Mouse (Mus musculus): Measurements from ENCODE around the gene Gm43552. TPM values are rescaled to one million over a fixed set of nuclear protein-coding genes. Genes with fewer than 3 reads are reported as not detected.

The Gm43552 gene
- polyA plus RNA-seq, 1 experiment: not detected

DNA sequence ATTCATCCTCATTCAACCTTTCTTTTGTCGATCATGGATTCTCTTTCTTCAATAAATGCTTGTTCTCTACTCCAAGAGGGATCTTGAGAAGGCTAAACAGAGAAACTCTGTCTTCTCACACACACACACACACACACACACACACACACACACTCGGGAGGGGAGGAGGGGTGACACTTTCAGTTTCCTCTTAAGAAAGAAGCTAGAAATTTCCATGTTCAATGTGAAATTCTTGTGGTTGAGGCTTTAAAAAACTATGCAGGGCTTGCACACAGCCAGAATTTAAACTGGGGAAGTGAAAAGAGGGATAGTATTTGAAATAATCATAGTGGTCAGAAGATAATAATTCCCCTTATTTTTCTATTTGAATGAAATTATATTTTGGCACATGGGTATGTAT lies 16.8 kb downstream of the Gm43552 start:
- Histone ChIP-seq H3K9me3 (replicated peaks; ENCODE audit: control insufficient read depth, insufficient read depth, low read length, poor library complexity, severe bottlenecking) (no peaks in the 10 kb centered on the region), H3K4me3 (ENCODE audit: low read depth, low read length) (no peak overlapping the region), H3K4me1 (ENCODE audit: control insufficient read depth, insufficient read depth, low read length) (no peaks in the 10 kb centered on the region), H3K9ac (ENCODE audit: low read depth, poor library complexity, severe bottlenecking) (no peak overlapping the region), H3K27me3 (ENCODE audit: control insufficient read depth, insufficient read depth, low read length, poor library complexity, severe bottlenecking) (no peaks in the 10 kb centered on the region), H3K27ac (ENCODE audit: insufficient read depth, low read length) (no peak overlapping the region), H3K36me3 (ENCODE audit: control insufficient read depth, insufficient read depth, low read length, poor library complexity, severe bottlenecking) (no peaks in the 10 kb centered on the region)
- TF ChIP-seq CTCF (IDR thresholded peaks at IDR 0.05; ENCODE audit: low read depth, low read length) (no peak), POLR2A (IDR thresholded peaks at IDR 0.05; ENCODE audit: insufficient read depth, low read length) (no peak), EP300 (IDR thresholded peaks at IDR 0.05; ENCODE audit: insufficient read depth, low read depth, low read length) (no peak)

DNA sequence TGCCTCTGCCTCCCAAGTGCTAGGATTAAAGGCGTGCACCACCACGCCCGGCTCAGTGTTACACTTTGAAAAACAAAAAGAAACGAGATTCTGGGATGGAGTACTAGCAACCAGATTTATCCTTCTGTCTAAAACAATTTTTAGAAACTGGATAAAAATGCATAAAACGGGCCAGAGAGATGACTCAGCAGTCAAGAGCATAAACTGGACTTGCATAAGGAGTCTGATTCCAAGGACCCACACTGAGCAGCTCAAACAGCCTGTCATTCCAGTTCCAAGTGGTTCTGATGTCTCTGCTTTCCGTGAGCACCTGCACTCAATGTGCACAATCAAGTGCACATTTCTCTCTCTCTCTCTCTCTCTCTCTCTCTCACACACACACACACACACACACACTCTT lies 22.9 kb downstream of the Gm43552 start:
- H3K27ac ChIP-seq (ENCODE audit: insufficient read depth, low read length): no peak overlapping the region
- no peak overlapping the region for H3K9ac ChIP-seq (ENCODE audit: low read depth, poor library complexity, severe bottlenecking)
- H3K36me3 ChIP-seq (ENCODE audit: control insufficient read depth, insufficient read depth, low read length, poor library complexity, severe bottlenecking): no peaks in the 10 kb centered on the region
- H3K4me3 ChIP-seq (ENCODE audit: low read depth, low read length): no peak overlapping the region
- no peaks in the 10 kb centered on the region for H3K4me1 ChIP-seq (ENCODE audit: control insufficient read depth, insufficient read depth, low read length)
- no peaks in the 10 kb centered on the region for H3K27me3 ChIP-seq (ENCODE audit: control insufficient read depth, insufficient read depth, low read length, poor library complexity, severe bottlenecking)
- no peak for TF ChIP-seq CTCF (IDR thresholded peaks at IDR 0.05; ENCODE audit: low read depth, low read length)
- H3K9me3 ChIP-seq (replicated peaks; ENCODE audit: control insufficient read depth, insufficient read depth, low read length, poor library complexity, severe bottlenecking): no peaks in the 10 kb centered on the region

DNA sequence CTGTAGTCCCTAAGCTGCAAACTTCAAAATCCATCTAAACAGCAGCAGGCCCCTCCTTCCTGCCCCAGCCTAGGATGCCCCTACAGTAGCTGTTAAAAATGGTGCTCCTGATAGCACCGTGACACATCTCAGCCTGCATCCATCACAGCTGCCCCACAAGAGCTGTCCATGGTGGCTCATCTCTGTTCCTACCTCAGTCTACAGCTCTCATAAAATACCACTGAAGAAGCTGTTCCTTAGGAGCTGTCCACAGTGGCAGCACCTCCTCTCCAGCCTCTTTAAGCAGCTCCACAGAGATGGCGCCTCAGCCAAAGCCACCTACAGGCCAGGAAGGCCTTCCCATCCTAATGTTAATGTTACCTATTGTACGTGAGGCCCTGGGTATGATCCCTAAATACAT lies 25.7 kb downstream of the Gm43552 start:
- H3K4me3 ChIP-seq (ENCODE audit: low read depth, low read length): no peak overlapping the region
- H3K4me1 ChIP-seq (ENCODE audit: control insufficient read depth, insufficient read depth, low read length): no peaks in the 10 kb centered on the region
- no peaks in the 10 kb centered on the region for H3K9me3 ChIP-seq (replicated peaks; ENCODE audit: control insufficient read depth, insufficient read depth, low read length, poor library complexity, severe bottlenecking)
- H3K27ac ChIP-seq (ENCODE audit: insufficient read depth, low read length): no peak overlapping the region
- H3K36me3 ChIP-seq (ENCODE audit: control insufficient read depth, insufficient read depth, low read length, poor library complexity, severe bottlenecking): no peaks in the 10 kb centered on the region
- TF ChIP-seq EP300 (IDR thresholded peaks at IDR 0.05; ENCODE audit: insufficient read depth, low read depth, low read length) (no peak), POLR2A (IDR thresholded peaks at IDR 0.05; ENCODE audit: insufficient read depth, low read length) (no peak), CTCF (IDR thresholded peaks at IDR 0.05; ENCODE audit: low read depth, low read length) (peak; percentile 14)
- no peak overlapping the region for H3K9ac ChIP-seq (ENCODE audit: low read depth, poor library complexity, severe bottlenecking)
- no peaks in the 10 kb centered on the region for H3K27me3 ChIP-seq (ENCODE audit: control insufficient read depth, insufficient read depth, low read length, poor library complexity, severe bottlenecking)

DNA sequence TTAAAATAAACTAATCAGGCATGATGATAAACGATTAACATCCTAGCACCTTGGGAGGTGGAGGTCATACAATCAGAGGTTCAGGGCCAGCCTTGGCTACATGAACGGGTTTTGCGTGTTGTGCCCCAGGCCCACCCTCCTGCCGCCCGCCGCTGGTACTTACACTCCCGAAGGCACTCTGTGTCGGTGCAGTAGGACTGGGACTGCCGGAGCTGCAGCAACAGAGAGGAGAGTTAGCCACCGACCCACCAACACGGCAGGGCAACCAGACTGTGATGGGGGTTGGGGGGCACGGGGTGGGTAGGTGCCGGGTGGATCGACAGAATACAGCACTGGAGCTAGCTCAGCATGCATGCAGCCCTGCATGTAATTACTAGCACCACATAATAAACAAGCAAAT lies 32.3 kb downstream of the Gm43552 start:
- Histone ChIP-seq H3K27ac (ENCODE audit: insufficient read depth, low read length) (no peak overlapping the region), H3K4me3 (ENCODE audit: low read depth, low read length) (no peak overlapping the region), H3K27me3 (ENCODE audit: control insufficient read depth, insufficient read depth, low read length, poor library complexity, severe bottlenecking) (no peaks in the 10 kb centered on the region), H3K4me1 (ENCODE audit: control insufficient read depth, insufficient read depth, low read length) (no peaks in the 10 kb centered on the region), H3K9ac (ENCODE audit: low read depth, poor library complexity, severe bottlenecking) (no peak overlapping the region), H3K36me3 (ENCODE audit: control insufficient read depth, insufficient read depth, low read length, poor library complexity, severe bottlenecking) (no peaks in the 10 kb centered on the region; the same call in 1 of the 2 replicates), H3K9me3 (replicated peaks; ENCODE audit: control insufficient read depth, insufficient read depth, low read length, poor library complexity, severe bottlenecking) (no peaks in the 10 kb centered on the region)
- TF ChIP-seq EP300 (IDR thresholded peaks at IDR 0.05; ENCODE audit: insufficient read depth, low read depth, low read length) (no peak), CTCF (IDR thresholded peaks at IDR 0.05; ENCODE audit: low read depth, low read length) (no peak), POLR2A (IDR thresholded peaks at IDR 0.05; ENCODE audit: insufficient read depth, low read length) (no peak)

DNA sequence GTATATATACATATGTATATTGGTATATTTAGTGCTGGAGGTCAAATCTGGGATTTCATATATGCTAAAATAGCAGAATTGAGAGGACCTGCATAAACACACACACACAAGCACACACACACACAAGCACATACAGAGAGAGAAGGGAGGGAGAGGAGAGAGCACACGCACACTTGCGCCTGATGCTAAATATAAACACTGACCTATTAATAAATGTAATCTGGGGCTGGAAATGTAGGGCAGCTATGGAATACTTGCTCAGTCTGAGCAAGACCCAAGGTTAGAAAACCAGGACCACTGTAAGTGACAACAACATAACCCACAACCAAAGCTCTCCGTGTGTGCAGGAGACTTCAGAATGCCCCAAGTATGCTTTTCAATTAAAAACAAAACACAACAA lies 33.2 kb downstream of the Gm43552 start:
- H3K4me1 ChIP-seq (ENCODE audit: control insufficient read depth, insufficient read depth, low read length): no peaks in the 10 kb centered on the region
- H3K27me3 ChIP-seq (ENCODE audit: control insufficient read depth, insufficient read depth, low read length, poor library complexity, severe bottlenecking): no peaks in the 10 kb centered on the region
- H3K9me3 ChIP-seq (replicated peaks; ENCODE audit: control insufficient read depth, insufficient read depth, low read length, poor library complexity, severe bottlenecking): no peaks in the 10 kb centered on the region
- no peaks in the 10 kb centered on the region; the same call in 1 of the 2 replicates for H3K36me3 ChIP-seq (ENCODE audit: control insufficient read depth, insufficient read depth, low read length, poor library complexity, severe bottlenecking)
- no peak overlapping the region for H3K27ac ChIP-seq (ENCODE audit: insufficient read depth, low read length)
- TF ChIP-seq CTCF (IDR thresholded peaks at IDR 0.05; ENCODE audit: low read depth, low read length): no peak
- TF ChIP-seq EP300 (IDR thresholded peaks at IDR 0.05; ENCODE audit: insufficient read depth, low read depth, low read length): no peak
- TF ChIP-seq POLR2A (IDR thresholded peaks at IDR 0.05; ENCODE audit: insufficient read depth, low read length): no peak
- no peak overlapping the region for H3K4me3 ChIP-seq (ENCODE audit: low read depth, low read length)
- no peak overlapping the region for H3K9ac ChIP-seq (ENCODE audit: low read depth, poor library complexity, severe bottlenecking)

DNA sequence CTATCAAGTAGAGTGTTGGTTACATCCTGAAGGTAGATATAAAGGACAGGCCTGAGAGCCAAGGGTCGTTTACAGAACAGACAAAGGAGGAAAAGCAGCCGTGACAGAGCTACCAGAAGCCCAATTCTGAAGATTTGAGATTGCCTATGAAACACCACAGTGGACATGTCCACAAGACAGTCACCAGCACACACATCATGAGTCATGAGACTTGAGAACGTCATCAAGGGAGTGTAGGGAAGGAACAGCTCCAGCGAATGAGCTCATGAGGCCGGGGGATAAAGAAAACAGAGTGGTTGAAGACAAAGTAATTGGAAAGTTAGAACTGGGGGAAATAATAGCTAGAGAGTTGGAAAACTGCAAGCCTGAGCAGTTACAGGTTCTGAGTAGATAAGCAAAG lies 34.8 kb downstream of the Gm43552 start:
- H3K36me3 ChIP-seq (ENCODE audit: control insufficient read depth, insufficient read depth, low read length, poor library complexity, severe bottlenecking): no peaks in the 10 kb centered on the region; the same call in 1 of the 2 replicates
- no peaks in the 10 kb centered on the region for H3K27me3 ChIP-seq (ENCODE audit: control insufficient read depth, insufficient read depth, low read length, poor library complexity, severe bottlenecking)
- H3K27ac ChIP-seq (ENCODE audit: insufficient read depth, low read length): no peak overlapping the region
- no peak overlapping the region for H3K4me3 ChIP-seq (ENCODE audit: low read depth, low read length)
- TF ChIP-seq CTCF (IDR thresholded peaks at IDR 0.05; ENCODE audit: low read depth, low read length): no peak
- TF ChIP-seq EP300 (IDR thresholded peaks at IDR 0.05; ENCODE audit: insufficient read depth, low read depth, low read length): no peak
- TF ChIP-seq POLR2A (IDR thresholded peaks at IDR 0.05; ENCODE audit: insufficient read depth, low read length): no peak
- no peaks in the 10 kb centered on the region for H3K4me1 ChIP-seq (ENCODE audit: control insufficient read depth, insufficient read depth, low read length)
- no peaks in the 10 kb centered on the region for H3K9me3 ChIP-seq (replicated peaks; ENCODE audit: control insufficient read depth, insufficient read depth, low read length, poor library complexity, severe bottlenecking)
- H3K9ac ChIP-seq (ENCODE audit: low read depth, poor library complexity, severe bottlenecking): no peak overlapping the region

Measured in ES-Bruce4 (cell line).